Mouse (Mus musculus) forelimb bud, embryonic 11.5 days (tissue): ENCODE results near the gene Sapcd1.
"Not testable (repeated sequence)": the region's sequence is repeated elsewhere in the genome, so short reads cannot be mapped to it uniquely, and the experiment has no call there.

Experiments
- DNase-seq: peaks from one replicate; pipeline ENCODE4 v3.0.0-alpha.2; 2012; ENCODE audit warnings: low read depth, low spot score

The Sapcd1 gene

GRCm38 (mm10) chr17:35009586-35009985 lies 18.2 kb downstream of the Sapcd1 start:
- DNase-seq, result no peak

- no peak for DNase-seq
Measured at GRCm38 (mm10) chr17:35007387-35007991, 20.3 kb downstream of the Sapcd1 start.

DNA sequence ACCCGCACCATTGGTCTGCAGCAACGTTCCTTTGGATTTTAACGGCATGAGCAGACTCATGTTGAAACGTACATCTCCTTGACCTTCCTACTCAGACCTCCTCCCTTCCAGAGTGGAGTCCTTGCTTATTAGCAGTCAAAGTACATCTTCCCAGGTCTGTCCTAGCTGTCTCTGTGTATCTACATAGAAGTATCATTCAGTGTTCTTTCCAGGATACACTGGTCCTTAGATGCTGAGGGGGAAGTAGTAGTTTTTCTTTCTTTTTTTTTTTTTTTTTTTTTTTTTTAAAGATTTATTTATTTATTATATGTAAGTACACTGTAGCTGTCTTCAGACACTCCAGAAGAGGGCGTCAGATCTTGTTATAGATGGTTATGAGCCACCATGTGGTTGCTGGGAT lies 21.9 kb downstream of the Sapcd1 start:
- DNase-seq, result not testable (repeated sequence)

GRCm38 (mm10) chr17:35005158-35005557 lies 22.7 kb downstream of the Sapcd1 start:
- DNase-seq, result no peak

DNA sequence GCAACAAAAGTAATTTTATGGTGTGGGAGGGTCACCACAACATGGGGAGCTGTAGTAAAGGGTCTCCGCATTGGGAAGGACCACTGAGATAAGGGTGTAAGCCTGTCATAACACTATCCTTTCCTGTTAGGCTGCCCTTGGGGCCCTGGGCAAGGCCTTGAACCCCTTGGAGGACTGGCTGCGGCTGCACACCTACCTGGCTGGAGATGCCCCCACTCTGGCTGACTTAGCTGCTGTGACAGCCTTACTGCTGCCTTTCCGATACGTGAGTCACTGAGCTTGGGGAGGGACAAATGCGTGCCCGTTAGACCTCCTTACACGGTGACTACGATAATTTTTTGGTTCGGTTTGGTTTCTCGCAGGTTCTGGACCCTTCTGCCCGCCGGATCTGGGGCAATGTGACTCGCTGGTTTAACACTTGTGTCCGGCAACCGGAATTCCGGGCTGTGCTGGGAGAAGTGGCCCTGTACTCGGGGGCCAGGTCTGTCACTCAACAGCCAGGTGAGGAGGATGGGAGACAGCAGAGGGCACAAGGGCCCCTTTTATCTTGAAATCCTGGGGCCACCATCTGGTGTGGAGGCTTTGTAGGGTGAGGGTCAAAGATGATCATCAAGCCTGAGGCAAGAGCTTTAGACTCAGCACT lies 23.6 kb downstream of the Sapcd1 start:
- DNase-seq, result no peak

- no peak for DNase-seq
Measured at GRCm38 (mm10) chr17:35003022-35003838, 24.6 kb downstream of the Sapcd1 start.

DNA sequence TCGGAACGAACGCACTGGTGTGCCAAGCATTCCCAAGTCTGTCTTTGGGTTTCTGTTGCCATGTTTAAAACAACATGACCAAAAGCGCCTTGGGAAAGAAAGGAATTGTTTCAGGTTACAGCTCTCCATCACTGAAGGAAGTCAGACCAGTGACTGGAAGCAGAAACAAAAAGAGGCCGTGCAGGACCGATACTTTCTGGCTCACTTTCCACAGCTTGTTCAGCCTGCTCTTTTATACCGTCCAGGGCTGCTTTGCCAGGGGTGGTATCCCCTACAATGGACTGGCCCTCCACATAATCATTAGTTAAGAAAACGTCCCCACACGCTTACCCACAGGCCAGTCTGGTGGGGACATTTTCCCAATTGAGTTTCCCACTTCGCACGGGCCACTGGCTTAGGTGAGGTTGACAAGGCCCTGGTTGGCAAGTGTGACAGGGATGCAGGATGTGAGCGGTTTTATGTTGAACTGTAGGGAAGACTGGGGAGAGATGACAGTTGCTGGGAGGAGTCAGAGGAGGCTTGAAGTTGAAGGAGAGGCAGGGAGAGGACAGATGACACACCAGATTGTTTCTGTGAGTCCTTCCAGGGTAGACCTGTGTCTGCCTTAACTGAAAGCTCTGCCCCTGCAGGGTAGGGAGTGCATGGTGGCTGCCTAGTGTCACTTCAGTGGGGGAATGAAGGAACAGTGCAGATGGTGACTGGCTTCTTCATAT lies 25.5 kb downstream of the Sapcd1 start:
- DNase-seq, result no peak

DNA sequence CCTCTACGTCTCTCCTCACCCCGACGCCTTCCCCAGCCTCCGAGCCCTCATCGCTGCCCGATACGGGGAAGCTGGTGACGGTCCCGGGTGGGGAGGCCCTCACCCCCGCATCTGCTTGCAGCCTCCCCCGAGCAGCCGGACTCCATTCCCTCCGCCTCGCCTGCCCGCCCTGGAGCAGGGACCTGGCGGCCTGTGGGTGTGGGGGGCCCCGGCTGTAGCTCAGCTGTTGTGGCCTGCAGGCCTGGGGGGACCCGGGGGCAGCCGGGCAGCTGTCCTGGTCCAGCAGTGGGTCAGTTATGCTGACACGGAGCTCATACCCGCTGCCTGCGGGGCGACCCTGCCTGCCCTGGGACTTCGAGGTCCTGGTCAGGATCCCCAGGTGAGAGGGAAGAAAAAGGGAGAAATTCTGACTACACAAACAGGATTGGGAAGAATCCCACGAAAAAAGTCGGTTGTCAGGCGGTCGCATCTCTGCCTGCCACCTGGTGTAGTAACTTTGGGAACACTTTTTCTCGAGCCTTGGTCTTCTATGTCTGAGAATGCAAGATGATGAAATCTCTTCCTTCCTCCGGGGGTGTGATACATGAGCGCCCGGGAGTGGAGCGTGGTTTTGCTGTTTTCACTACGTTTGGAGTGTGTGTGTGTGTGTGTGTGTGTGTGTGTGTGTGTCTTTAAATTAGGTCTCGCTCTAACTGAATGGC lies 26.2 kb downstream of the Sapcd1 start:
- no peak for DNase-seq

DNA sequence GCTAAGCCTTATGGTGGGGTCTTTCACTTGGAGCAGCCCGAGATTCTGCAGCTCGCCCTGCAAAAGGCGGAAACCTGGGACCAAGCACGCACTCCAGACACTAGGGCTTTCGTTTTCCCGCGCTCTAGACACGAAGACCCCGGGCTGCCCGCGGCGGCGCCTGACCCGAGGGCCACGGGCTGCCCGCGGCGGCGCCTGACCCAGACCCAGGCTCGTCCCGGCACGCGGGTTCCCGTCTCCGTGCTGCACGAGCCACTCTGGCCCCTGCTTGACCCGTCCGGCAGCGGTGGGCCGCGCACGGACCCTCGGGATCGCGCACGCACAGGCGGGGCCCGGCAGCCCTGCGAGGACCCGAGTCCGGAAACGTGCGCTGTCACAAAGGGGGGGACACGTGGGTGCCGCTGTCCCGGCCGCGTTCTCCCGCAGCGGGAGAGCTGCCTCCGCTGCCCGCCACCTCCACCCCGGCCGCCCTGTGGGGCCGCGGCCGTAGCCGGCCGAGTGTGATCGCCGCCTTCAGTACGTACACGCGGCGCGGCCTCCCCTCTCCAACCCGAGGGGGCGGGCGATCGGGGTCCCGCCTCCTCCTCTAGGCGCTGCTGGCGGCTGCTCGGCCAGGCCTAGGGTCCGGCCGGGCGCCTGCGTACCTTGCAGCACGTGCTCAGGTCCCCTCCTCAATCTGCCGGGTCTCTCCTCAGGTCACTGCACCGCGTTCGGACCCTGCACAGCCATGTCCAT lies 26.9 kb downstream of the Sapcd1 start, which contains the start of gene Vars:
Gene Vars, plus strand, starts transcription at position 271 of the 735 bp plus-strand sequence.
- peak; percentile 87 for DNase-seq

DNA sequence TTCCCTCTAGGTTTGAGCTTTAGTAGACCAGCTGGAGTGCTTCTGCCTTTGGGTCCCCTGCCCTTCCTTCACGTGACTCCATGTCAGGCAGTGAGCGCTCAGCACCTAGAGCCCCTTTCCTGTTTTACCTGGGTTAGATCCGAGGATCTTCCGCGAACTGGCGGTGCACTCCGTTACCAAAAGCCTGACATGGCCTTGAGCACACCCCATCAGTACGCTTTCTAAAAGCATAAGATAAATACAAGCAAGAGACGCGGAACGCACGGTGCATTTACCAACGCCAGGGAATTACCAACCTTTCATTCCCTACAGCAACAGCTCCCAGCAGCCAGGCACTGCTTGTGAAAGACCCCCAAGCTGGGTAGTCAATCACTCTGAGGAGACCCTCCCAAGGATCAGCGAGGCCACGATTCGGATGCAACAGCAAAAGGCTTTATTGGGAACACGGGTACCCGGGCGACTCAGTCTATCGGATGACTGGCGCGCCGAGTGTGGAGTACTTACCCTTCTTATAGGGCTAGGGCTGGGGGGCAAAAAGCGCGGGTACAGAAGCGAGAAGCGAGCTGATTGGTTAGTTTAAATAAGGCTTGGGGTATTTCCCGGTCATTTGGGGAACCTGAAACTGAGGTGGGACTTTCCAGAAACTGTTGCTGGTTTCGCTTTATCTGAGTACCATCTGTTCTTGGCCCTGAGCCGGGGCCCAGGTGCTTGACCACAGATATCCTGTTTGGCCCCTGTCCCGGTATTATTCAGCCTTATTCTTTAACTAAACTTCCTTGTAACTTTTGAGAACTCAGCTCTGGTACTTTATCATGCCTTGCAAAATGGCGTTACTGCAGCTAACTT lies 27.7 kb downstream of the Sapcd1 start:
- peak; percentile 16 for DNase-seq

GRCm38 (mm10) chr17:34998526-34999430 lies 29.0 kb downstream of the Sapcd1 start:
- no peak for DNase-seq

DNA sequence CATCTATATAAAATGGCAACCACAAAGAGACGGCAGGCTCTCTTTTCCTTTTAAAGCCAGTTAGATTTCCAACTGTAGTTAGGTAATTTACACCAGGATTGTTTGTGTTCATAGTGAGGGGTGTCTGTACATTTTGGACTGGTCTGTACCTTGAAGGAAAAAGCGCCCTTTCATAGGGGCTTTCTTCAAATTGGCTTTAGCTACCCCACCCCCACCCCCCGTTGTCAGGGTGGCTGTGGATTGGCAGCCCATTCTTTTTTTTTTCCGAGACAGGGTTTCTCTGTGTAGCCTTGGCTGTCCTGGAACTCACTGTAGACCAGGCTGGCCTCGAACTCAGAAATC lies 30.7 kb downstream of the Sapcd1 start:
- DNase-seq, result no peak

GRCm38 (mm10) chr17:34996411-34997141 lies 31.2 kb downstream of the Sapcd1 start:
- no peak for DNase-seq

DNA sequence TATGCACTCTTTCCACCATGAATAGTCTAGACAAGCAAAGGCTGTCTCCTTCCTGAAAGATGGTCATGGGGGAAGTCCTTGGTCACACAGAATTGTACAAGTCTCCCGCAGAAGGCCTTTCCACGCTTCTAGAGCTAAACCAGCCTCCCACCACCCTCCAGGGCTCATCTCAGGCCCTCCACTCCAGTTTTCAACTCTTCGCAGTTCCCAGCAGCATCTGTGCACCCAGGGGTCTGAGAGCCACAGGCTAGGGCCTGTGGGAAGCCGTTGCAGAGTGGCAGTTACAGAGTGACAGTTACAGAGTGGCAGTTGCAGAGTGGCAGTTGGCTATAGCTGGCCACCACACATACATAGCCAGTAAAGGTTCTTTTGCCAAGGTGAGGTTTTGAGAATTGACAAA lies 31.9 kb downstream of the Sapcd1 start:
- not testable (repeated sequence) for DNase-seq

- DNase-seq, result not testable (repeated sequence)
Measured at GRCm38 (mm10) chr17:34995192-34995591, 32.6 kb downstream of the Sapcd1 start.

GRCm38 (mm10) chr17:34994751-34995150 lies 33.1 kb downstream of the Sapcd1 start:
- no peak for DNase-seq

GRCm38 (mm10) chr17:34984218-34984617 lies 43.6 kb downstream of the Sapcd1 start:
- DNase-seq, result peak; percentile 49

DNA sequence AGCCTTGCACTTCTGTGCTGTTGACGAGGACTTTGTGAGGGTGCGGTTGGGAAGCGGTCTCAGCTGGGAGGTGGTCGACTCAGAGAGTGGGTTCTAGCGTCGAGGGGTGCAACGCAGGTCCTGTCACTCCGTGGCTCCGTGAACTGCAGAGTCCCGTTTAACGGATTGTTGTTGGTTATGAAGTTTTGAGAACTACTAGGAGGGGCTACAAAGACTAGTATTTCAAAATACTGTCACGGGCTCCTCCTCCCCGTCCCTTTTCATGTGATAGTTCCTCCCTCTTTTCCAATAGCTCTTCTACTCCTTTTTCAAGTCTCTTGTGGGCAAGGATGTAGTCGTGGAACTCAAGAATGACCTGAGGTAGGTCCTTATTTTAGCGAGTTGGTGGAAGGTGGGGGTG lies 45.5 kb downstream of the Sapcd1 start:
- no peak for DNase-seq
